In the genomic region with DNA sequence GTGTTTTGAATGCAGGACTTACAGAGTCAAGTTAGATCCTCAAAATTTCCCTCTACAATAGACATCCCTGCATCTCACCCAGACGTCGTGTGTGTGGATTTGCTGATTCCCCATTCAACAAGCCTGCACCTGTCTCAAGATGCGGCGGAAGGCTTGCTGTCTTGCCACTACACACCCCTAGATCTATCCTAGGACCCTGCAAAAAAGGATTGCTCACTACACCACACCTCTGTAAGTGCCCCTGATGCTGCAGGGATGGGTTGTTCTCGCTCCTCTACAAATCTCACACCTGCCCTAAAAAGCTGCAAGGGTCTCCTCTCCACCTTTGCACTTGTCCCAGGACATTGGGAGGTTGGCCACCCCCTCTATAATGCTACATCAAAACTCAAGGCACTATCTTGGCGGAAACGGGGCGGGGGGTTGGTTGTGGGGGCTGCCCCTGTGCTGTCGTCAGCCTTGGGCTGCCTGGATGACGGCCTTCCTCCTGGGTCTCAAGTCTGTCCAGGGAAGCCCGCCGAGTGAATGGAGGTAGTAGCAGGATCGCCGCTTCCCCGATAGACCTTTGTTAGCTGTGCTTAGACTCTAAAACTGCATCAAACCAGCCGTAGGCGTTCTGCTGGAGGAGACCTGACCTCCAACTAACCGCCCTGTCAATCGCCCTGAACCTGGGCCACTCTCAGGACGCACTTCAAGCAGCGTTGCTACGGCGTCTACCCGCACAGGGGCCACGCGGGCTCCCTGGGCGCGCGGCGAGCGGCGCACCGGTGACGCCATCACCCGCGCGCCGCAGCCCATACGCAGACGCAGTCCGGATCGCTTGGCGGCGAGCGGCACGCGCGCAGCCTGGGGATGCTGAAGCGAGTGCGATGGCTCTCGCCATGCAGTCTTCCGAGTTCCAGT, we compare ENCODE assay signal across 8 mouse cellular contexts. TPM values are rescaled to one million over a fixed set of nuclear protein-coding genes. Genes with fewer than 3 reads are reported as not detected.
DNase-seq lines count a peak whose midpoint lies in the region; ATAC-seq and TF ChIP-seq lines count a peak whose summit lies in the region.

A gene (plus strand): TSS at position 492 of the 900 bp plus-strand sequence.
A gene (minus strand): TSS at position 741 of the 900 bp plus-strand sequence.

- TF ChIP-seq POLR2A in thymus, adult 2 months (IDR thresholded peaks at IDR 0.05; ENCODE audit: control insufficient read depth, extremely low read depth, insufficient read depth, low read length, poor library complexity), result 0 out of 2 replicates have a peak, but pooled peaks have one; percentile 51

- intact Hi-C loops in heart, postnatal 25 days (cut with DNase I), result no loop called here

- H3K4me2 ChIP-seq in forebrain, embryonic 13.5 days, result peak within 1 kb of the TSS; percentile 95
- H3K4me2 ChIP-seq in lung, embryonic 15.5 days, result peak within 1 kb of the TSS; percentile 92

- H3K27ac ChIP-seq in ES-E14 (ENCODE audit: insufficient read depth, low read depth, low read length, poor library complexity, severe bottlenecking), result peak within 1 kb of the TSS; percentile 46
- H3K27ac ChIP-seq in forebrain, embryonic 13.5 days, result peak within 1 kb of the TSS; percentile 75
- H3K27ac ChIP-seq in layer of hippocampus, adult 2 months, result peak within 1 kb of the TSS; percentile 90
- peak within 1 kb of the TSS; percentile 76 for H3K27ac ChIP-seq in lung, embryonic 15.5 days
- H3K27ac ChIP-seq in thymus, adult 2 months (ENCODE audit: control insufficient read depth, insufficient read depth, low read length), result no peak within 1 kb of the TSS

- H3K9me3 ChIP-seq in ES-E14 (ENCODE audit: control insufficient read depth, insufficient read depth, low read depth, low read length), result no peaks in the 10 kb centered on the region
- no peaks in the 10 kb centered on the region for H3K9me3 ChIP-seq in forebrain, embryonic 13.5 days (replicated peaks)
- H3K9me3 ChIP-seq in lung, embryonic 15.5 days, result no peaks in the 10 kb centered on the region

- peak; percentile 86 for ATAC-seq in cerebellum, adult (ENCODE audit: insufficient number of reproducible peaks, low FRiP score, low TSS enrichment)
- peak; percentile 98 for ATAC-seq in forebrain, embryonic 13.5 days
- ATAC-seq in lung, embryonic 15.5 days (ENCODE audit: borderline replicate concordance, extremely low read depth, low FRiP score, low TSS enrichment), result peak; percentile 91

- WGBS in forebrain, embryonic 13.5 days, result 5% methylated on average over 52 of the region's 52 CpGs
- 5% methylated on average over 52 of the region's 52 CpGs for WGBS in lung, embryonic 15.5 days
- 5% methylated on average over 52 of the region's 52 CpGs for WGBS in thymus, adult 2 months

- in situ Hi-C loops in ES-E14 (cut with MboI; ENCODE audit: low sequenced_read_pairs in 2 of 2, unreplicated experiment in 2 of 2), result no loop called here

- peak within 1 kb of the TSS; percentile 82 to 88 for H3K4me3 ChIP-seq in ES-E14 (ENCODE audit: insufficient read depth in 1 of 2, low read depth in 1 of 2, low read length in 2 of 2, poor library complexity in 1 of 2, severe bottlenecking in 1 of 2)
- H3K4me3 ChIP-seq in forebrain, embryonic 13.5 days, result peak within 1 kb of the TSS; percentile 93
- H3K4me3 ChIP-seq in layer of hippocampus, adult 2 months, result peak within 1 kb of the TSS; percentile 90
- peak within 1 kb of the TSS; percentile 95 for H3K4me3 ChIP-seq in lung, embryonic 15.5 days
- H3K4me3 ChIP-seq in thymus, adult 2 months (ENCODE audit: control insufficient read depth, insufficient read depth, low read length), result peak within 1 kb of the TSS; percentile 71

- peak; percentile 64 for DNase-seq in ES-E14 (ENCODE audit: low read depth, low spot score)
- peak; percentile 36 for DNase-seq in heart, postnatal 25 days (ENCODE audit: low spot score)
- DNase-seq in layer of hippocampus, adult 2 months (ENCODE audit: low spot score in 2 of 2), result peak; percentile 46 to 75
- peak; percentile 47 for DNase-seq in ovary, adult 18-20 months (ENCODE audit: low spot score)
- DNase-seq in thymus, adult 2 months, result peak; percentile 51

- H3K4me1 ChIP-seq in ES-E14 (ENCODE audit: control insufficient read depth in 2 of 2, insufficient read depth in 2 of 2, low read length in 2 of 2, poor library complexity in 1 of 2), result peaks cover 0 to 13% of the 10 kb centered on the region in 2 experiments; a peak in 3 of 4 replicates
- peaks cover 28% of the 10 kb centered on the region for H3K4me1 ChIP-seq in forebrain, embryonic 13.5 days
- peaks cover 22% of the 10 kb centered on the region for H3K4me1 ChIP-seq in lung, embryonic 15.5 days
- H3K4me1 ChIP-seq in thymus, adult 2 months (replicated peaks; ENCODE audit: control insufficient read depth, insufficient read depth, low read length), result peaks cover 11% of the 10 kb centered on the region

- peak within 1 kb of the TSS; percentile 88 for H3K9ac ChIP-seq in ES-E14 (ENCODE audit: insufficient read depth, low read depth, low read length, poor library complexity, severe bottlenecking)
- peak within 1 kb of the TSS; percentile 89 for H3K9ac ChIP-seq in forebrain, embryonic 13.5 days
- H3K9ac ChIP-seq in lung, embryonic 15.5 days, result peak within 1 kb of the TSS; percentile 84

- peaks cover 24% of the 10 kb centered on the region for H3K36me3 ChIP-seq in ES-E14 (ENCODE audit: control insufficient read depth, insufficient read depth, low read length, poor library complexity, severe bottlenecking)
- H3K36me3 ChIP-seq in forebrain, embryonic 13.5 days (ENCODE audit: poor library complexity, severe bottlenecking), result peaks cover 9% of the 10 kb centered on the region; the same call in 1 of the 2 replicates
- H3K36me3 ChIP-seq in lung, embryonic 15.5 days, result 0 out of 2 replicates have a peak, but pooled peaks cover 4% of the 10 kb centered on the region
- H3K36me3 ChIP-seq in thymus, adult 2 months (ENCODE audit: control insufficient read depth, insufficient read depth, low read length), result no peaks in the 10 kb centered on the region

- 0 out of 2 replicates have a peak, but pooled peaks cover 6% of the 10 kb centered on the region for H3K27me3 ChIP-seq in forebrain, embryonic 13.5 days
- H3K27me3 ChIP-seq in lung, embryonic 15.5 days, result no peaks in the 10 kb centered on the region
- H3K27me3 ChIP-seq in thymus, adult 2 months (ENCODE audit: control insufficient read depth, insufficient read depth, low read length), result no peaks in the 10 kb centered on the region

- TF ChIP-seq CTCF in layer of hippocampus, adult 2 months (conservative IDR thresholded peaks at IDR 0.05), result no peak
- 0 out of 2 replicates have a peak, but pooled peaks have one; percentile 12 for TF ChIP-seq CTCF in thymus, adult 2 months (IDR thresholded peaks at IDR 0.05; ENCODE audit: borderline replicate concordance, control insufficient read depth, extremely low read depth, insufficient read depth, low read length, poor library complexity)

TF ChIP-seq in ES-E14, 5 proteins besides CTCF, POLR2A, EP300 and RAD21:
- TF ChIP-seq HCFC1 (IDR thresholded peaks at IDR 0.05; ENCODE audit: borderline replicate concordance, insufficient read depth, low read length), result peak; percentile 83
- TF ChIP-seq CHD2 (IDR thresholded peaks at IDR 0.05; ENCODE audit: low read depth, low read length), result no peak
TF ChIP-seq in ES-E14: peak in this region for 1.

RNA-seq across cellular contexts. Expression of the first gene that starts in this region (rescaled TPM):
- 155 and 189 TPM in 2 replicates for total RNA-seq in ES-E14 (2012; rRNA removed)
- polyA plus RNA-seq in forebrain, embryonic 13.5 days (2015; fragmentation: Nextera tagmentation; extraction: Ambion mirVana), result 52.8 and 58.6 TPM in 2 replicates
- 1 to 10 TPM; 8.6 to 8.8 TPM for total RNA-seq in heart, postnatal 25 days (2021)
- 10 to 100 TPM; 19.3 to 22.5 TPM for total RNA-seq in layer of hippocampus, adult 2 months (2021)
- polyA plus RNA-seq in lung, embryonic 15.5 days (2015; fragmentation: Nextera tagmentation; extraction: Ambion mirVana), result 48.4 and 57.3 TPM in 2 replicates
- 15.8 and 17.2 TPM in 2 replicates for polyA plus RNA-seq in thymus, adult 2 months (2012; rRNA removed)

RNA-seq across cellular contexts. Expression of the second gene that starts in this region (rescaled TPM):
- total RNA-seq in ES-E14 (2012; rRNA removed), result 44.7 and 46.7 TPM in 2 replicates
- polyA plus RNA-seq in forebrain, embryonic 13.5 days (2015; fragmentation: Nextera tagmentation; extraction: Ambion mirVana), result 0.43 TPM in 2 replicates
- 1 to 10 TPM in 1 of 2 experiments, under 1 TPM in 1; 0.75 to 1.4 TPM for total RNA-seq in heart, postnatal 25 days (2021)
- total RNA-seq in layer of hippocampus, adult 2 months (2021), result 1 to 10 TPM in 1 of 2 experiments, under 1 TPM in 1; 0.86 to 1.2 TPM
- polyA plus RNA-seq in lung, embryonic 15.5 days (2015; fragmentation: Nextera tagmentation; extraction: Ambion mirVana), result 0.55 and 0.78 TPM in 2 replicates
- 0.32 and 0.54 TPM in 2 replicates for polyA plus RNA-seq in thymus, adult 2 months (2012; rRNA removed)

Comparison
In these comparisons a context has a peak if more than half of its experiments do, and no peak if none do; other contexts are left out.
1. RNA of the second gene that starts in this region (total RNA-seq): 44.7 to 46.7 TPM in ES-E14; 0.75 to 1.4 TPM in heart, postnatal 25 days and 0.86 to 1.2 TPM in layer of hippocampus, adult 2 months; every median in the first group is over 10 times any median in the second.
2. Peak in every context shown above with its lines, with median percentiles within 50 percentile points of each other: DNase-seq, H3K4me3 ChIP-seq, H3K9ac ChIP-seq and ATAC-seq.